Mouse (Mus musculus): Measurements from ENCODE around the gene Hoxa10. TPM values are rescaled to one million over a fixed set of nuclear protein-coding genes. Genes with fewer than 3 reads are reported as not detected.

Hoxa10 gene
- total RNA-seq, 1 experiment = 0.80 TPM

- no peak for TF ChIP-seq ZC3H11A (IDR thresholded peaks at IDR 0.05; ENCODE audit: borderline replicate concordance, low read depth, low read length)
- Histone ChIP-seq H3K9ac (ENCODE audit: insufficient read depth, low read depth, low read length, poor library complexity, severe bottlenecking) (no peak overlapping the region), H3K9me3 (ENCODE audit: control insufficient read depth, insufficient read depth, low read depth, low read length) (no peaks in the 10 kb centered on the region), H3K4me1 (ENCODE audit: control insufficient read depth in 2 of 2, insufficient read depth in 2 of 2, low read length in 2 of 2, poor library complexity in 1 of 2) (peaks cover 0 to 4% of the 10 kb centered on the region in 2 experiments; a peak in 1 of 4 replicates), H3K4me3 (ENCODE audit: insufficient read depth in 1 of 2, low read depth in 1 of 2, low read length in 2 of 2, poor library complexity in 1 of 2, severe bottlenecking in 1 of 2) (no peak overlapping the region), H3K27ac (ENCODE audit: insufficient read depth, low read depth, low read length, poor library complexity, severe bottlenecking) (no peak overlapping the region), H3K36me3 (ENCODE audit: control insufficient read depth, insufficient read depth, low read length, poor library complexity, severe bottlenecking) (no peaks in the 10 kb centered on the region)
- DNase-seq (ENCODE audit: low read depth, low spot score) = no peak
- in situ Hi-C loops (cut with MboI; ENCODE audit: low sequenced_read_pairs in 2 of 2, unreplicated experiment in 2 of 2) = loop anchor here in 1 of 2 experiments (25.0 kb wide), 1 partner anchor 593 kb away; no protein-coding TSS in a partner anchor
Measured at GRCm38 (mm10) chr6:52205221-52205620, 35.4 kb downstream of the Hoxa10 start.

DNA sequence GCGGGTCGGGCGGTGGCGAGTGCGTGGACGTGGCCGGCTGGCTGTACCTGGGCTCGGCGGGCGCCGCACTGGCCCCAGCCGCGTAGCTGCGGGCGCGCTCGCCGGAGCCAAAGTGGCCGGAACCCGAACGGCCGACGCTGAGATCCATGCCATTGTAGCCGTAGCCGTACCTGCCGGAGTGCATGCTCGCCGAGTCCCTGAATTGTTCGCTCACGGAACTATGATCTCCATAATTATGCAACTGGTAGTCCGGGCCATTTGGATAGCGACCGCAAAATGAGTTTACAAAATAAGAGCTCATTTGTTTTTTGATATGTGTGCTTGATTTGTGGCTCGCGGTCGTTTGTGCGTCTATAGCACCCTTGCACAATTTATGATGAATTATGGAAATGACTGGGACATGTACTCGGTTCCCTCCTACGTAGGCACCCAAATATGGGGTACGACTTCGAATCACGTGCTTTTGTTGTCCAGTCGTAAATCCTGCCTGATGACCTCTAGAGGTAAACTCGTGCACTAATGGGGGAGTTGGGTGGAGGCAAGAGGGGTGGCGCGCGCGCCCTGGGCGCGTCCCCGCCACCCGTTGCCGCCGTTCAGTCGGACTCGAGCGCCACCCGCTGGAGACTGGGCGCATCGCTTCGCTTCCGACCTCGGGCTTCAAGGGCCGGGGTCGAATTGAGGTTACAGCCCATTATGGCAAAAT lies 36.5 kb downstream of the Hoxa10 start, which contains the start of gene Hoxa5:
TSS of gene Hoxa5 (minus strand) at position 538 of the 703 bp plus-strand sequence.
- no peaks in the 10 kb centered on the region for H3K36me3 ChIP-seq (ENCODE audit: control insufficient read depth, insufficient read depth, low read length, poor library complexity, severe bottlenecking)
- no peak for DNase-seq (ENCODE audit: low read depth, low spot score)
- no peaks in the 10 kb centered on the region for H3K9me3 ChIP-seq (ENCODE audit: control insufficient read depth, insufficient read depth, low read depth, low read length)
- in situ Hi-C loops (cut with MboI; ENCODE audit: low sequenced_read_pairs in 2 of 2, unreplicated experiment in 2 of 2) = loop anchor here in 1 of 2 experiments (25.0 kb wide), 1 partner anchor 592 kb away; no protein-coding TSS in a partner anchor
- H3K4me3 ChIP-seq (ENCODE audit: insufficient read depth in 1 of 2, low read depth in 1 of 2, low read length in 2 of 2, poor library complexity in 1 of 2, severe bottlenecking in 1 of 2) = peak within 1 kb of the TSS; percentile 54 to 72
- H3K9ac ChIP-seq (ENCODE audit: insufficient read depth, low read depth, low read length, poor library complexity, severe bottlenecking) = peak within 1 kb of the TSS; percentile 30
- TF ChIP-seq CHD2 (IDR thresholded peaks at IDR 0.05; ENCODE audit: low read depth, low read length) (no peak), ZC3H11A (IDR thresholded peaks at IDR 0.05; ENCODE audit: borderline replicate concordance, low read depth, low read length) (peak; percentile 68; the same call in 1 of the 2 replicates)
- no peak within 1 kb of the TSS for H3K27ac ChIP-seq (ENCODE audit: insufficient read depth, low read depth, low read length, poor library complexity, severe bottlenecking)
- H3K4me1 ChIP-seq (ENCODE audit: control insufficient read depth in 2 of 2, insufficient read depth in 2 of 2, low read length in 2 of 2, poor library complexity in 1 of 2) = peaks cover 0 to 4% of the 10 kb centered on the region in 2 experiments; a peak in 1 of 4 replicates

DNA sequence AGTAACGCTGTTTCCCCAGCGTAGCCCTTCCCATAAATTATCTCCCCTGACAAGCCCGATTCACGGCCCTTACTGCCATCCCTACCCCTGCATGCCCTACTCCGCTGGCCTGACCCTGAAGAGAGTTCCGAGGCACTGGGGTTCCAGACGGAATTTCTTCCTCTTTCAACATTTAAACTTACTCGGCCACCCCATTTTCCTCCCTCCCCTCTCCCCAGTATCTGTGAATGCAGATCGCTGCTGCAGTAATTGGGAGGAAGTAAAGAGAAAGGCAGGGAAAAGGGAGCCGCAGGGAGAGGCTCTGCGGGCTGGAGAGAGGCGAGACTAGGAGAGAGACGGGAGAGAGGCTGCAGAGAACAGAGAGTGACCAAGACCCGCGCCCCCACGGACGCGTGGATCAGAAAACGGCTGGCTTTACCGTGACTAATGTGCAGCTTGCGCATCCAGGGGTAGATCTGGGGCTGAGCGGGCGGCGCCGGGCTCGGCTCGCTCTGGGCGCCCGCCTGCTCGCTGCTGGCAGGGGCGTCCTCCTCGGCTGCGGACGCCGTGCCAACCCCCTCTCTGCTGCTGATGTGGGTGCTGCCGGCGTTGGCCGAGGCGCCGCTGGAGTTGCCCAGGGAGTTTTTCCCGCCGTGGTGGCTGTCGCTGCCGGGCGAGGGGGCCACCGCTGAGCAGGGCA lies 37.1 kb downstream of the Hoxa10 start:
- Histone ChIP-seq H3K4me1 (ENCODE audit: control insufficient read depth in 2 of 2, insufficient read depth in 2 of 2, low read length in 2 of 2, poor library complexity in 1 of 2) (peaks cover 0 to 4% of the 10 kb centered on the region in 2 experiments; a peak in 1 of 4 replicates), H3K27ac (ENCODE audit: insufficient read depth, low read depth, low read length, poor library complexity, severe bottlenecking) (no peak overlapping the region), H3K9ac (ENCODE audit: insufficient read depth, low read depth, low read length, poor library complexity, severe bottlenecking) (peak overlapping the region; percentile 30), H3K9me3 (ENCODE audit: control insufficient read depth, insufficient read depth, low read depth, low read length) (no peaks in the 10 kb centered on the region), H3K4me3 (ENCODE audit: insufficient read depth in 1 of 2, low read depth in 1 of 2, low read length in 2 of 2, poor library complexity in 1 of 2, severe bottlenecking in 1 of 2) (peak overlapping the region; percentile 54 to 72), H3K36me3 (ENCODE audit: control insufficient read depth, insufficient read depth, low read length, poor library complexity, severe bottlenecking) (no peaks in the 10 kb centered on the region)
- TF ChIP-seq CHD2 (IDR thresholded peaks at IDR 0.05; ENCODE audit: low read depth, low read length) (no peak), HCFC1 (IDR thresholded peaks at IDR 0.05; ENCODE audit: borderline replicate concordance, insufficient read depth, low read length) (no peak), ZNF384 (IDR thresholded peaks at IDR 0.05; ENCODE audit: low read depth, low read length) (no peak), ZC3H11A (IDR thresholded peaks at IDR 0.05; ENCODE audit: borderline replicate concordance, low read depth, low read length) (no peak), MAFK (IDR thresholded peaks at IDR 0.05; ENCODE audit: insufficient read depth, low read depth, low read length) (no peak)
- in situ Hi-C loops (cut with MboI; ENCODE audit: low sequenced_read_pairs in 2 of 2, unreplicated experiment in 2 of 2) = loop anchor here in 1 of 2 experiments (25.0 kb wide), 1 partner anchor 591 kb away; no protein-coding TSS in a partner anchor
- DNase-seq (ENCODE audit: low read depth, low spot score) = no peak

GRCm38 (mm10) chr6:52203121-52203370 lies 37.6 kb downstream of the Hoxa10 start:
- in situ Hi-C loops (cut with MboI; ENCODE audit: low sequenced_read_pairs in 2 of 2, unreplicated experiment in 2 of 2) = loop anchor here in 1 of 2 experiments (25.0 kb wide), 1 partner anchor 591 kb away; no protein-coding TSS in a partner anchor
- Histone ChIP-seq H3K9ac (ENCODE audit: insufficient read depth, low read depth, low read length, poor library complexity, severe bottlenecking) (no peak overlapping the region), H3K9me3 (ENCODE audit: control insufficient read depth, insufficient read depth, low read depth, low read length) (no peaks in the 10 kb centered on the region), H3K36me3 (ENCODE audit: control insufficient read depth, insufficient read depth, low read length, poor library complexity, severe bottlenecking) (no peaks in the 10 kb centered on the region), H3K4me1 (ENCODE audit: control insufficient read depth in 2 of 2, insufficient read depth in 2 of 2, low read length in 2 of 2, poor library complexity in 1 of 2) (peaks cover 0 to 4% of the 10 kb centered on the region in 2 experiments; a peak in 1 of 4 replicates), H3K4me3 (ENCODE audit: insufficient read depth in 1 of 2, low read depth in 1 of 2, low read length in 2 of 2, poor library complexity in 1 of 2, severe bottlenecking in 1 of 2) (peak overlapping the region in 1 of 2 experiments; percentile 54; a peak in 3 of 4 replicates), H3K27ac (ENCODE audit: insufficient read depth, low read depth, low read length, poor library complexity, severe bottlenecking) (no peak overlapping the region)
- TF ChIP-seq MAFK (IDR thresholded peaks at IDR 0.05; ENCODE audit: insufficient read depth, low read depth, low read length) (no peak), ZC3H11A (IDR thresholded peaks at IDR 0.05; ENCODE audit: borderline replicate concordance, low read depth, low read length) (no peak), CHD2 (IDR thresholded peaks at IDR 0.05; ENCODE audit: low read depth, low read length) (no peak), HCFC1 (IDR thresholded peaks at IDR 0.05; ENCODE audit: borderline replicate concordance, insufficient read depth, low read length) (no peak), ZNF384 (IDR thresholded peaks at IDR 0.05; ENCODE audit: low read depth, low read length) (no peak)
- DNase-seq (ENCODE audit: low read depth, low spot score) = no peak
